Mouse (Mus musculus) MEL (cell line): ENCODE data around the gene Eme1. TPM values are rescaled to one million over a fixed set of nuclear protein-coding genes. Genes with fewer than 3 reads are reported as not detected.
A peak's percentile ranks its signal among the peaks of the same experiment; 100 is the strongest.

Source experiments
- DNase-seq: peaks from one replicate; pipeline ENCODE4 v3.0.0; 2011; ENCODE audit warnings: low read depth, low spot score
- H3K27ac ChIP-seq: 2 replicates; pipeline ENCODE4 v1.5.1; 2012; ENCODE audit warnings: low read depth, mild to moderate bottlenecking, control low read depth, low read length, moderate library complexity; ENCODE audit not compliant: control insufficient read depth
- H3K27me3 ChIP-seq, 2 experiments: fragments of 150-350 bp in 1 of 2; sonication (generic) in 1 of 2; 2 replicates each; pipeline ENCODE4 v1.6.1; 2012; ENCODE audit warnings: low read length in 2 of 2, mild to moderate bottlenecking in 2 of 2, improper control_type of control experiment in 1 of 2, moderate library complexity in 1 of 2; ENCODE audit not compliant: insufficient read depth in 2 of 2, control insufficient read depth in 1 of 2
- H3K36me3 ChIP-seq, 2 experiments: 2 replicates each; pipeline ENCODE4 v1.6.1; 2012 to 2014; ENCODE audit warnings: low read length in 2 of 2, improper control_type of control experiment in 1 of 2, inconsistent platforms in 1 of 2, mild to moderate bottlenecking in 1 of 2; ENCODE audit not compliant: insufficient read depth in 2 of 2, control insufficient read depth in 1 of 2
- H3K4me1 ChIP-seq, 2 experiments: fragments of 150-350 bp in 1 of 2; sonication (generic) in 1 of 2; 2 replicates each; pipeline ENCODE4 v1.6.1; 2012; ENCODE audit warnings: low read length in 2 of 2, improper control_type of control experiment in 1 of 2, mild to moderate bottlenecking in 1 of 2; ENCODE audit not compliant: insufficient read depth in 2 of 2, control insufficient read depth in 1 of 2
- H3K4me3 ChIP-seq, 2 experiments: fragments of 150-350 bp in 1 of 2; sonication (generic) in 1 of 2; 2 replicates each; pipeline ENCODE4 v1.5.1; 2012; ENCODE audit warnings: low read depth in 2 of 2, low read length in 2 of 2, mild to moderate bottlenecking in 2 of 2, moderate library complexity in 2 of 2, control low read depth in 1 of 2, improper control_type of control experiment in 1 of 2; ENCODE audit not compliant: control insufficient read depth in 1 of 2, insufficient read depth in 1 of 2
- H3K79me2 ChIP-seq: 2 replicates; pipeline ENCODE4 v1.6.1; 2012; ENCODE audit warnings: mild to moderate bottlenecking, low read length, moderate library complexity; ENCODE audit not compliant: control insufficient read depth, poor library complexity, insufficient read depth
- H3K9ac ChIP-seq: 2 replicates; pipeline ENCODE4 v1.6.1; 2012; ENCODE audit warnings: low read depth, mild to moderate bottlenecking, control low read depth, low read length, moderate library complexity; ENCODE audit not compliant: control insufficient read depth, poor library complexity, severe bottlenecking
- H3K9me3 ChIP-seq: fragments of 150-350 bp; sonication (generic); replicated peaks from 2 replicates; pipeline ENCODE4 v1.6.1; 2012; ENCODE audit warnings: mild to moderate bottlenecking, low read length, improper control_type of control experiment, moderate library complexity; ENCODE audit not compliant: insufficient read depth
- BHLHE40 ChIP-seq: IDR thresholded peaks from 2 replicates; pipeline ENCODE4 v1.6.1; 2012; ENCODE audit warnings: low read depth, mild to moderate bottlenecking, inconsistent platforms, low read length, improper control_type of control experiment, borderline replicate concordance
- CHD2 ChIP-seq: IDR thresholded peaks from 2 replicates; pipeline ENCODE4 v1.6.1; 2011; ENCODE audit warnings: low read length, improper control_type of control experiment
- E2F4 ChIP-seq: IDR thresholded peaks from 2 replicates; pipeline ENCODE4 v1.6.1; 2011; ENCODE audit warnings: low read depth, low read length, improper control_type of control experiment, borderline replicate concordance
- ELF1 ChIP-seq: IDR thresholded peaks from 2 replicates; pipeline ENCODE4 v1.6.1; 2014; ENCODE audit warnings: low read depth, mild to moderate bottlenecking, inconsistent platforms, low read length, improper control_type of control experiment, moderate library complexity
- EP300 ChIP-seq, 2 experiments: IDR thresholded peaks; 2 replicates each; pipeline ENCODE4 v1.6.1; 2011; ENCODE audit warnings: improper control_type of control experiment in 2 of 2, low read length in 2 of 2, low read depth in 1 of 2, mild to moderate bottlenecking in 1 of 2
- ETS1 ChIP-seq: IDR thresholded peaks from 2 replicates; pipeline ENCODE4 v1.6.1; 2012; ENCODE audit warnings: low read depth, mild to moderate bottlenecking, inconsistent platforms, low read length, improper control_type of control experiment, moderate library complexity
- GATA1 ChIP-seq: IDR thresholded peaks from 2 replicates; pipeline ENCODE4 v1.6.1; 2011; ENCODE audit warnings: low read depth, low read length, improper control_type of control experiment
- MAX ChIP-seq: IDR thresholded peaks from 2 replicates; pipeline ENCODE4 v1.6.1; 2011; ENCODE audit warnings: low read length, improper control_type of control experiment
- MAZ ChIP-seq: IDR thresholded peaks from 2 replicates; pipeline ENCODE4 v1.6.1; 2012; ENCODE audit warnings: low read depth, mild to moderate bottlenecking, inconsistent platforms, low read length, improper control_type of control experiment
- MXI1 ChIP-seq: IDR thresholded peaks from 2 replicates; pipeline ENCODE4 v1.6.1; 2011; ENCODE audit warnings: mild to moderate bottlenecking, low read depth, low read length, improper control_type of control experiment
- MYC ChIP-seq: IDR thresholded peaks from 2 replicates; pipeline ENCODE4 v1.6.1; 2011; ENCODE audit warnings: low read depth, mild to moderate bottlenecking, low read length, improper control_type of control experiment, moderate library complexity
- NRF1 ChIP-seq: IDR thresholded peaks from 2 replicates; pipeline ENCODE4 v1.6.1; 2014; ENCODE audit warnings: low read depth, mild to moderate bottlenecking, inconsistent platforms, low read length, improper control_type of control experiment, moderate library complexity; ENCODE audit not compliant: poor library complexity, insufficient read depth, severe bottlenecking
- POLR2A ChIP-seq, 2 experiments: IDR thresholded peaks; 2 replicates each; pipeline ENCODE4 v1.6.1; 2011 to 2012; ENCODE audit warnings: low read length in 2 of 2, mild to moderate bottlenecking in 2 of 2, control low read depth in 1 of 2, improper control_type of control experiment in 1 of 2, low read depth in 1 of 2, moderate library complexity in 1 of 2; ENCODE audit not compliant: control insufficient read depth in 1 of 2, insufficient read depth in 1 of 2, poor library complexity in 1 of 2
- POLR2AphosphoS5 ChIP-seq: IDR thresholded peaks from 2 replicates; pipeline ENCODE4 v1.6.1; 2012; ENCODE audit warnings: low read depth, borderline replicate concordance, mild to moderate bottlenecking, inconsistent platforms, low read length, moderate library complexity, mixed read lengths
- RAD21 ChIP-seq: IDR thresholded peaks from 2 replicates; pipeline ENCODE4 v1.6.1; 2011; ENCODE audit warnings: mild to moderate bottlenecking, low read depth, low read length, improper control_type of control experiment
- RCOR1 ChIP-seq: IDR thresholded peaks from 2 replicates; pipeline ENCODE4 v1.6.1; 2012; ENCODE audit warnings: low read depth, mild to moderate bottlenecking, inconsistent platforms, low read length, improper control_type of control experiment
- SIN3A ChIP-seq: IDR thresholded peaks from 2 replicates; pipeline ENCODE4 v1.6.1; 2012; ENCODE audit warnings: low read length, improper control_type of control experiment, inconsistent platforms
- TBP ChIP-seq: IDR thresholded peaks from 2 replicates; pipeline ENCODE4 v1.8.0; 2011; ENCODE audit warnings: low read depth, low read length, improper control_type of control experiment
- TCF12 ChIP-seq: IDR thresholded peaks from 2 replicates; pipeline ENCODE4 v1.6.1; 2014; ENCODE audit warnings: low read depth, mild to moderate bottlenecking, inconsistent platforms, low read length, improper control_type of control experiment, moderate library complexity
- USF1 ChIP-seq: IDR thresholded peaks from 2 replicates; pipeline ENCODE4 v1.6.1; 2014; ENCODE audit warnings: low read depth, mild to moderate bottlenecking, inconsistent platforms, low read length, improper control_type of control experiment, moderate library complexity
- polyA plus RNA-seq, 2 experiments: library from polyadenylated mRNA; stranded (reverse) in 1 of 2; unstranded in 1 of 2; fragments of >175 nt in 1 of 2; fragments of >200 nt in 1 of 2; gene quantifications; 2 replicates each; pipeline versions ENCODE4 v1.2.1 to v1.2.4; 2012; ENCODE audit warnings: low replicate concordance in 2 of 2, low read depth in 1 of 2; ENCODE audit not compliant: insufficient read length in 2 of 2, insufficient read depth in 1 of 2, missing spikeins in 1 of 2
- total RNA-seq: library from RNA; depleted of rRNA; stranded (reverse); fragments of 300-350 nt; gene quantifications from 2 replicates; pipeline ENCODE4 v1.2.3, GENCODE M21; 2012

The Eme1 gene
- total and polyA plus RNA-seq, 3 experiments = 41.8 to 54.9 TPM; not detected in 1

DNA sequence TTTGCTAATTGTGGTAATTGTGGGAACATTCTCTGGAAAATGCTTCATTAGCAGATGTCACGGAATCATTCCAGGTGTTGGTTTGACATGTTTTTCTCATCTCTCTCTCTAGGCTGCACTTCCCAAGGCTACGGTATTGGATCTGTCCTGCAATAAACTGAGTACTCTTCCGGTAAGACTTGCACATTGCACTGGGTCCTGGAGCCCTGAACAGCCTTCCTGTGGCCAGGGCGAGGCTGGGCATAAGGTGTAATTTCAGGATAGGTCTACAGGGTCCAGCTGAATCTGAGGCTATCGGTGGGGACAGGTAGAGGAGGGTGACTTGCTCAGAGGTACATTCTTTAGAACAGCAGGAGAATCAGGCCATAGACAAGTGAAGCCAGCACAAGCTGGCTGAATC lies 21.8 kb downstream of the Eme1 start:
- Histone ChIP-seq H3K9ac (no peak overlapping the region), H3K9me3 (no peaks in the 10 kb centered on the region), H3K27me3 (no peaks in the 10 kb centered on the region), H3K79me2 (peaks cover 32% of the 10 kb centered on the region), H3K27ac (no peak overlapping the region), H3K36me3 (peaks cover 20 to 45% of the 10 kb centered on the region in 2 experiments)
- DNase-seq = no peak
- TF ChIP-seq CHD2 = no peak
- no peak for TF ChIP-seq BHLHE40
- TF ChIP-seq ELF1 = no peak
- no peak for TF ChIP-seq TCF12
- TF ChIP-seq POLR2A (IDR thresholded peaks at IDR 0.05; ENCODE audit: control insufficient read depth in 1 of 2, insufficient read depth in 1 of 2, low read depth in 1 of 2, low read length in 2 of 2, poor library complexity in 1 of 2) = no peak
- no peak for TF ChIP-seq GATA1
- TF ChIP-seq MAZ = no peak
- no peak for TF ChIP-seq SIN3A
- no peak for TF ChIP-seq NRF1
- no peak for TF ChIP-seq TBP
- no peak for TF ChIP-seq RCOR1
- TF ChIP-seq ETS1 = no peak
- TF ChIP-seq, all 39 proteins: peak for 0
- Histone ChIP-seq H3K4me3 (no peak overlapping the region), H3K4me1 (peaks cover 5 to 8% of the 10 kb centered on the region in 2 experiments)

DNA sequence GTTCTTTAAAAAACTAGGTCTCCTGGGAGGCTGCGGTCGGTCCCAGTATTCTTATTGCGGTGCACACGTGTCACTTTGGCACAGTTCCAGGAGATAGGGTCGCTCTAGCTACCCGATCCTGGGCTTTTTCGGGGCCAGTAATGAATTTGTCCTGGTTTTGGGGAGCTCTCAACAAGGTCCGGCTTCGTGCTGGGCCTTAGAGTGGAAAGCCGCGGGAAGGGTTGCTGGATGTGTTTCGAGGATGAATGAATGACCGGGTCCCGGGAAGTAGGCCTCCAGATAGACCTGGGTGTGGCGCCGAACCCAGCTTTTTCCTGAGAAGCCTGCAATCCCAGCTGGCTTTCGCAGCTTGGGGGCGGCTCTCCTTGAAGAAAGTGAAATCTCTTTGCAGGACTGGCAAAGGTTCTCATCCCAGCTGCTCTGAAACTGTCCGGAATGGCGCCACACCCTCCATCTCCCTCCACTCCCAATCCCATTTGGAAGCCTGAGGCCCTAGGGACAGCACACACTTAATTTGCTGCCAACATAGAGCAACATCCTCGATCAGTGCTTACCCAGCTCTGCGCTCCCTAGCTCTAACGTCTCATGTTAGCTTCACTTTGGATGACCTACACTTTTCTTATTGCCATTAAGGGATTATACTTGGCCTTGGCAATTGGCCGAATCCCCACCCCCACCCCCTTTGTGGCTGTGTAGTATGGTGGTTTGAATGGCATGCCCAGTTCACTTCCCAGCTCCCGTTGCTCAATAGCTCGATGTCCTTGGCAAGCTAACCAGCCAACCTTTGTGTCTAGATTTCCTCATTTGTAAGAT lies 23.4 kb downstream of the Eme1 start:
- Histone ChIP-seq H3K9ac (peak overlapping the region; percentile 97), H3K79me2 (peaks cover 32% of the 10 kb centered on the region), H3K27me3 (no peaks in the 10 kb centered on the region), H3K9me3 (no peaks in the 10 kb centered on the region), H3K36me3 (peaks cover 14 to 31% of the 10 kb centered on the region in 2 experiments), H3K27ac (peak overlapping the region; percentile 78), H3K4me1 (peaks cover 4 to 8% of the 10 kb centered on the region in 2 experiments), H3K4me3 (peak overlapping the region; percentile 97 to 98)
- DNase-seq = peak; percentile 77
- TF ChIP-seq MAX (peak; percentile 92), SIN3A (peak; percentile 77), USF1 (peak; percentile 77), BHLHE40 (peak; percentile 89; the same call in 1 of the 2 replicates), POLR2A (IDR thresholded peaks at IDR 0.05; ENCODE audit: control insufficient read depth in 1 of 2, insufficient read depth in 1 of 2, low read depth in 1 of 2, low read length in 2 of 2, poor library complexity in 1 of 2) (no peak; a peak in 1 of 4 replicates), RAD21 (no peak), EP300 (IDR thresholded peaks at IDR 0.05; ENCODE audit: low read depth in 1 of 2, low read length in 2 of 2) (no peak), POLR2AphosphoS5 (no peak), ETS1 (peak; percentile 26; the same call in 1 of the 2 replicates), RCOR1 (0 out of 2 replicates have a peak, but pooled peaks have one; percentile 23), E2F4 (0 out of 2 replicates have a peak, but pooled peaks have one; percentile 1), MXI1 (peak; percentile 98), MAZ (0 out of 2 replicates have a peak, but pooled peaks have one; percentile 2), ELF1 (no peak), MYC (peak; percentile 95)
